Mouse (Mus musculus): ENCODE data around the gene Gm37419.

GRCm38 (mm10) chr16:24016742-24017141 is 28.5 kb downstream of the Gm37419 start:
- TF ChIP-seq CTCF (IDR thresholded peaks at IDR 0.05; ENCODE audit: borderline replicate concordance, extremely low read depth, insufficient read depth, insufficient read length) (no peak), POLR2A (IDR thresholded peaks at IDR 0.05; ENCODE audit: borderline replicate concordance, extremely low read depth, insufficient read depth, insufficient read length, poor library complexity, severe bottlenecking) (no peak)

Measured in brain, embryonic 14.5 days (tissue).